Mouse (Mus musculus) gastrocnemius, postnatal 4 days (tissue): Measurements from ENCODE around the gene Nell2. TPM values are rescaled to one million over a fixed set of nuclear protein-coding genes. Genes with fewer than 3 reads are reported as not detected.

Source experiments
- DNase-seq, 2 experiments: peaks; one replicate each; pipeline ENCODE4 v3.0.0; 2021 to 2022; ENCODE audit warnings: low spot score in 2 of 2, mixed read lengths in 2 of 2
- total RNA-seq, 2 experiments: library from RNA; stranded (reverse); gene quantifications; 2 replicates each; pipeline ENCODE4 v1.2.3; 2021

Nell2 gene
- total RNA-seq, 2 experiments from 2014 or later = 0.73 to 1.1 TPM

DNA sequence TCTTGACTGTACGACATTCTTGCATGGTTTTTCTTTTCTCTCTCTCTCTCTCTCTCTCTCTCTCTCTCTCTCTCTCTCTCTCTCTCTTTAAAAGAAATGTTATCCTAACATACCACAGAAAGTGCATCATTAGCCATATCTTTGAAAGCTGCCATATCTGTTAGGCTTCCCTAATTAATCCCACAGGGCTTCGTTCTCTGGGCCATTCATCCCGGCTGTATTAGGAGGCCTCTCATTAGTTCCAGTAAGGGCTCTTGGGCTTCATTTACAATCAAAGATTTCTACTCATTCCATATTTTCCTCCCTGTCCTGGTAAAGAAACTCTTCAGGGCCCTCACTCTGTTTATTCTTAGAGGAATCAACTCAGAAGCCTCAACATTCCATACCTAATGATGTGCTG, 161.9 kb downstream of the Nell2 start:
- no peak for DNase-seq

DNA sequence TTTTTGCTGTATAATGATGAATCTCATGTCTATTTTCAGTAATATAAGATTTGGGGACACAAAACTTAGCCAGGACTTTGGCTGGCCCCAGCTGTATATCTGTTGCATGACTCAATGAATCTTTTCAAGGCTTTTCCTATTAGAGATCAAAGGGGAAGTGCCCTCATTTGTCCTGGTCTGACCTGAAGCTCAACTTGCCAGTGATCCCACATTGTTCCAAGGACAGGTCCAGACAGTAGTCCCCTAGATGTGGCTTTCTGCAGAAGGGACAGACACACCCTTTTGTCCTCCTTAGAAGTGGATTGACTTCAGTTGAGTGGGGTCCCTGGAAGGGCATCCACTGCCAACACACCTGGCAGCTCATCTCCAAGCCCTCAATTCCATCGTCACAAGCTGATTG, 173.6 kb downstream of the Nell2 start:
- DNase-seq = no peak

DNA sequence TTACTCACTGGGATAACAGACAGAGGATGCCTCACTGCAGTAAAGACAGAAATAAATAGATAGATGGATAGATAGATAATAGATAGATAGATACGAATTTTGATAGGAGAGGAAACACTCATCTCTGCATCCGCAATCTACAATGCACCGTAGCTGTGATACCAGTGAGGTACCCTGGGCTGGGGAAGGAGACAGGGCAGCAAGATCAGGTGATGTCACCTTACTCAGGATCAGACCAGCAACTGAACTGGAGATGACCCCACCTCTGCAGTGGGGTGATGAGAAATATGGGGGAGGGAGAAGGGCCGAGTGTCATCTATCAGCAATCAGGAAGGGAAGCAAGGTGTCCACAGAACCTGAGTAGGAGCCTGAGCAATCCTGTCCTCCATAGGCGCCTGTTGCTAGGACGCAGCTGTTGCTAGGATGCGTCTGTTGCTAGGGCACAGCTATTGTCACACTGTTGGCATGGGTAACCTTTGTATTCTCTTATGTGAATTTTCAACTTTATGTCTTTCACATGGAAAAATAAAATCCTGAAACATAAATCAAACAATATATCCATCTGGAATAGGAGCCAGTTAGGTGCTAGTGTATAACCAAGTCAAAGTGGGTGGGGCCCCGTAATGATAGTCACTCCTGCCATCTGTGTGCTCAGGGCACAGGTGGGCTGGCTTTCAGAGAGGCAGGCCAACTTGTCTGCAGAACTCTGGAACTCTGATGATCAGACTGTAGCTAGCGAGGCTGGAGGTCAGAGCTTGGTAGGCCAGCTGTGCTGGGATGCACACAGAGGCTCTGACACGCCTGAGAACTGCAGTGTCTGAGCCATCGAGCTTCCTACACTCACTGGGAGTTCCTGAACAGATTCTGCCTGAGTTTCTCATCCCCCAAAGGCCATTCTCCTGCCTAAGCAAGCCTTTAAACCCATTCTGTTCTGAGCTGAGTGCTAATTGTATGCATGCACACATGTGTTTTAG, 193.7 kb downstream of the Nell2 start:
- DNase-seq = no peak

DNA sequence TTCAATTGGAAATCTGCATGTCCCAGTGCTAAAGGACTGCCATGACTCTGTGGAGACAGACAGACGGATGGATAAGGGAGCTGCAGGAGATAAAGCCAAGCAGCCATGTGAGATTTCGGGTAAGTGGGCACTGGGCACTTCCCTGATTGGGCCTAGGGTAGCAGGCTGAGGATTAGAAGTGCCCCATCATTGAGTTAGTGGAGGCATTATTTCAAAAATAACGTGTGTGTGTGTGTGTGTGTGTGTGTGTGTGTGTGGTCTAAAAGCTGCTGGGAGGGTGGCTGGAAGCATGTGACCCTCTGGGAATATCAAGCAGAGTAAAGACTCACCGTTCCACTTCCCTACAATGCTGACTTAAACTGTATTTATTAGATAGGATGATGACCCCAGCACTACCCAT, 195.1 kb downstream of the Nell2 start:
- DNase-seq = no peak

DNA sequence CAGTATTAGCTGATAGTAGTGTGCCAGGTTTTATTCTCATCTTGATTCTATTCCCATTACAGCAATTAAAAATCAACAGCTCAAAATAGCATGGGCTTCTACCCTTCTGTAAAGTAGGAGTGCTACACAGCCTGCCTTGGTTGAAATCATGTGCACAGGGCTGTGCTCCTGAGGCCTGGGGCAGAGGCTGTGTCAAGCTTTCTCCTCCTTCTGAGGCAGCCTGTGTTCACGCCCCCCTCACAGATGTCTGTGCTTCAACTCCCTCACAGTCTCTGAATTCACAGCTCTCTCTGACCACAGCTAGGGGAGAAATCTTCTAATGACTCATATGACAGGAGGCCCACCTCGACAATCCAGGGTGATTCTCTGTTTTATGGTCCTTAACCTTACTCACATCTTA, 197.4 kb downstream of the Nell2 start:
- DNase-seq = no peak

DNA sequence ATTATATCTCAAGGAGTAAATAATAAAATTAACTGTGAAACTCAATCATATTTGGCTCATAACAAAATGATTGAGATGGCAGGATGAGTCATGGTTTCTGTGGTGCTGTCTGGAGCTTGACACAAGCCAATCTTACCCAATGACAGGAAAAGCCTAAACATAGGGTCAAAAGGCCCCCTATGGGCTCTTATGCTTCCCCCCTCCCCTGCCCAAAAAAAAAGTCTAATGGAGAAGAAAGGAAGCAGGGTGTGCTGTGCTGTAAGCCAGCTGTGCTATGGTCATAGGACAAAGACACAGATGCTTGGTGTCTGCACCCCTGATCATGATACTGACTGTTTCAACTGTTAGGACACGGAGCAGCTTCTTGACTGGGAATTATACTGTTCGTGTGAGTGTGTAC, 205.6 kb downstream of the Nell2 start:
- DNase-seq = no peak

DNA sequence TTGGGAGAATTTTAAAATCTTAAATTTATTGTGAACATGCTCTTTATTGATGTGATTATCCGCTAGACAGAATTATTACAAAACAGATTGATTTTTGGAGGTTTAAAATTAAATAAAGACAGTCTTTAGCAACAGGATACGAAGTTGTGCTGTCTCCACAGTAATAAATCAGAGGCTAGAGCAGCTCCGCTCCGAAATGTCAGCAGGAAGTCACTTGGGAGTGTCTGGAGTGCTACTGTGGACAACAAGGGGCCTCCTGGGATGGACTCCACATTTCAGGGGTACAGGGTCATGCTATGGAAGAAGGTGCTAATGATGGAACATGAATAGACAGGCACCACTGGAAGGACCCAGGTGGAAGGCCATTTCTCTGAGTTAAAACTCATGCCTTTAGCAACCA, 211.7 kb downstream of the Nell2 start:
- DNase-seq = no peak

DNA sequence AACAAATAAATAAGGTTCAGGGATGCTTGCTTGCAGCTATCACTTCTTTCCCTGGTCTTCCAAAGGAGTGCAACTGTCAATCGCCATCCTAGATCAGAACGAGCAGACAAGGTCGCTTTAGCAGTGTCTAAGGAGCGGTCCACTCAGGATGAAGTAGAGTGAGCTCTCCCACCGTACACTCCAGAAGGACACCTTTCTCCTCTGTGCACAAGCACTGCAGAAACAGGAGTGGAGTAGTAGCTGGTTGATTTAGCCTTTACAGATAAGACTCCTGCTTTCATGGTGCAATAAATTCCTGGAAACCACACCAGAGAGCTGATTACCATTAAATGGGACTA, 213.6 kb downstream of the Nell2 start:
- no peak for DNase-seq

DNA sequence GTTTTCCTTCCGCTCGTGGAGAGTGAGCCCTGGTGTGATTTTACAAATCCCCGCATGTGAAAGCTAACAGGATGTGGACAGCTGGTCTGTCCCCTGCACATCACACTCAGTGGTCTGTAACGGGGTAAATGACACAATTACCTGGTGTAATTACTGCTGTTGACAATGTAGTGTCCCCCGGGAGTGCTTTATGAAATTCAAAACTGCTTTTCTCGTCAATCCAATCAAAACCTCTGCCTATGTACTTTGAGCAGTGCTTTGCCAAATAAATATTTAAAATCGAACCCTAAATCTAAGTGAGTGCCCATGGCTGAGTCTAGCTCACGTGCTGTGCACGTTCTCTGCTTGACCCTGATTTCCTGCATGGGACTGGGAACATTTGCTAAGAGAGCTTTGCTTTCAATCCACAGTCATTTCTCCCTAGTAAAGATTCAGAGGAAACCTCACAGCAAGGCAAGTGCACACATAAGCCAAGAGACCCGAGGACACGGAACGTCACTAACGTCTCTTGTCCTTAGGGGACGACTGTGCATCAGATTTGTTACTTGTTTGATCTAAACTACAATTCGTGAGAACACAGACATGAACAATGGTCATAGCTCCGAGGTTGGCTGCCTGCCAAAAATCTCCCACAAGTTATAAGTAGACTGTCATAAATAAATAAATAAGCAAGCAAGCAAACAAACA, 214.1 kb downstream of the Nell2 start:
- DNase-seq = no peak

DNA sequence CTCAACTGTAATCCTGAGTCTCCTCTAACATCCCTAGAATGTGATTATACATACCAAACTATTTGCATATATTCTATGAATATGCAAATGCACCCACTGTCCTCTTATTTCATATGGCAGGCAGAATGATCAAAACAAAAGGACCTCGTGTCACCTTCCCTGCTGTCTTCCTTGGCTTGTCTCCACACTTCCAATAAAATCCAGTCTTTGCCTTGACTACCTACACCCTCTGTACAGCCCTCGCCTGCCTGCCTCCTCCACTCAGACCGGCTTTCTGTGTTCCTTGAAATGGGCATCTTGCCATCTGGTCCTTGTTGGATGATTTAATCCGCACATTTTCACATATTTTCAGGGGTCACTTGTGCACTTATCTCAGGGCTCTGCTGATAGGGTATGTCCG, 215.1 kb downstream of the Nell2 start:
- no peak for DNase-seq

DNA sequence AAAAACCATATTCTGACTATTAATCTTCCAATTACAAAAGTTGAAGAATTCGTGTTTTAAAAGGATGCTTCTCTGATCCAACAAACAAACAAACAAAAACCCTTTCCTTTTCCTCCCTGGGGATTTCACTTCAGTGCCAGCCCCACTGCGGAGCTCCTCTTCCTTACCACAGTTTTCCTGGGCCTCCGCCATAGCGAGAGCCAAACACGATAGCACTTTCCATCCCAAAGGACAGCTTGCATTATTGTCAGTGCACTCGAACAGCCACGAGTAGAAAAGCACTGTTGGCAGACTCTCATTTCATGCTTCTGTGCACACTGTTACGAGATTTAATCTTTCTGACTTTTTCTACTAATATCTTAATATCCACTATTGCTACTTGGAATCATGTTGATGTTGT, 224.3 kb downstream of the Nell2 start:
- no peak for DNase-seq

DNA sequence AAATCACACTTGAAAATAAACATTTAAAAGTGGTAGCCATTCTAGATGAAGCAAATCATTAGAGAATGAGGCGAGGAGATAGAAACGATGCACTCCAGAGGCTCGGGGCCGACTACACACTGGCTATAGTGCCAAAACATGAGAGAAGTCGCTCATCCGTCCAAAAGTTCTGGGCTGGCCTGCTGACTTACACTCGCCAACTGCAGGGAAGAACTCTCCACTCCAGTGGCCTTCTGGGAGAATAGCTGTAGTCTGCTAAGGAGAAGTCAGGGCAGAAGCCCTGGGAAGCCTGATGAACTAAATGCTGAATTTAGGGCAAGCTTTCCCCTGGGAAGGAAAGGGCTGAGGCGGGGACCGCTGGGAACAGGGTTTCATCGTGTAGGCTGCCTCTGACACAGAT, 231.8 kb downstream of the Nell2 start:
- DNase-seq = no peak

DNA sequence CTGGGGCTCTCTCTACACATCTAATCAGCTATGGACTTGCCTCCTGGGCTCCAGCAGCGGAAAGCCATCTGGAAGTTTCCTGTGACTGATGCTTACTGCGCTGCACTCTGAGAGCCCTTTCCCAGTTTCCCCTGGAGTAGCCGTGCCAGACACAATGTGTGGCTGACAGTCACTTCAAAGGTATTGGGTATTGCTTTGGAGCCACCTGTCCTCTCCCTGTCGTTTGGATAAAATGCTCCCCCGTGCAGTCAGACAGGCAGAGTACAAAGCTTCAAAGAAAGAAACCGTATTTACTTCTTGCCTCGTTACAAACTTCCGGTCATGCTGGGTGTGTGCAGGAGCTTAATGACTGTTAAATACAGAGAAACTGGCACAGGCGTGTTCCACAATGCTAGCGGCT, 239.3 kb downstream of the Nell2 start:
- no peak for DNase-seq

DNA sequence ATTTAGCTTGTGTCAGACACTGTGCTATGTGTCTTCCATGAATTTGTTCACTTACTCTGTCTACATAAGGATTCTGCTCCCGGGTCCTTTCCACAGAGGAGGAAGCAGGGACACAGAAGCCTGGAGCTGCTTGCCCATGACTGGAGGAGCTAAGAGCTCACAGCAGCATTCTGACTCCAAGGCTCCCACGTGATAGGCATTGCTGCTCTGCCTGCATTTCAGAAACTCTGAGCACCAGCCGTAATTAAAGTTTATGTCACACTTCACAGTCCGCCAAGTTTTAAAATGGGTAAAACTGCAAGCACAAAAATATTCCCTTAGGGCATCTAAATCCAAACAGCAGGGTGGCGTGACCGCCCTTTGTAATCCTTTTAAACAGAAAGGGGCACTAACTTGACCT, 243.2 kb downstream of the Nell2 start:
- DNase-seq = no peak

DNA sequence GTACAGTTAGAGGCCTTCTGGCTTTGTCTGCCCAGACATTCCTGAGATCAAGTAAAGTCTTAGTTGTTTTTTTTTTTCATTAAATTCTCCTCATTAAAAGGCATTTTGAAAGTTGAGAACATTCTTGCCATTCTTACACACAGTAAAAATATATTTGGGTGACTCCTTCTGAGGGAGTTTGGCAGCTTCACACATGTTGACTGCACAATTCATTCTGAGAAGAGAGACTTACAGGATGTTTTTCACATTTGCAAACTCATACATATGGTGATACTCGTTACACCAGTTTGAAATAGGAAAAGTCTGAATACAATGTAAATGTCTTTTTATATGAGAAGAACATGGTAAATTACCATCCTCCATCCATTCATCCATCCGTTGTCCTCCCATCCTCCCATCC, 247.4 kb downstream of the Nell2 start:
- no peak for DNase-seq

DNA sequence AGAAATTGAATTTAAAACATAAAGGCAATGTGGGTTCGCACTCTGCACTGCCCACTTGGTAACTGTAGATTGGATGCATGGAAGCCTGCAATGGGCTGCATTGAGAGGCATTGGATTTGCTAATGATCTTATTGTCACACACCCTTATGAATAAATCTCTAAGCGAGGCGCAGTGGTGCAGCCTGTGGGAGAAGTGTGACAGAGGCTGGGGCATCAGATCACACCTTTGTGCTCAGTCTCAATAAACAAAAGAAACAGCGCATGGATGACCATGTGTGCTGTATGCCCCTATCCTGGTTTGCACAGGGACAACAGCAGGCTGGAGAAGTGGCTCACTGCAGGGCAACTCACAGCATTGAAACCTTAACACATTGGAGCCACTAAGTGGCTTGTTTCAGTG, 250.4 kb downstream of the Nell2 start:
- no peak for DNase-seq

DNA sequence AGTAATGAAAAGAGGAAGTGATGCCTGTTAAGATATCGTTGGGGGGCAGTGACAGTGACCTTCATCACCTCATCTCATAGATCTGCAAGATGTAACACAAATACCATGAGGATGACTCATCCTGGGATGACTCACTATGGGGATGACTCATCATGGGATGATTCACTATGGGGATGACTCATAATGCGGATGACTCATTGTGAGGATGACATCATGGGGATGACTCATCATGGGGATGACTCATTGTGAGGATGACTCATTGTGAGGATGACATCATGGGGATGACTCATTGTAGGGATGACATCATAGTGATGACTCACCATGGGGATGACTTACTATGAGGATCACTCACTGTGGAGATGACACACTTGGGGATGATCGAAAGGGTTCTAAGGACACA, 251.8 kb downstream of the Nell2 start:
- DNase-seq = no peak

DNA sequence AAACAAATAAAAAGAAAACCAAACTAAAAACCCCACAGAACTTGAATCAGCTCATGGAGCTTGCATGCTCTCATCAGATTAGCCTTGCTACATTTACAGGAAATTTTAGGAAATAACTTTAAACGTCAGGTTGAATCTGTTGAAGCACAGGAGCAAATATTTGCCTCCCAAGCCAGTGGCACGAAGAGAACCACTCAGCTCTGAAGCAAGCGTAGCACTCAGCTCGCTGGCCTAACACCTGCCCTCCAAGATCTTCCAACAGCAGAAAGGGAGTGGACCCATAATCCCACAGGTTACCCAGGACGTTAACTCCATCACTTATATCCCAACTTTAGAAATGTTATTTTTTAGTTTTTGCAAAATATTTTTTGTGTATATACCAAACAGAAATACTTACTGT, 252.8 kb downstream of the Nell2 start:
- DNase-seq = no peak

DNA sequence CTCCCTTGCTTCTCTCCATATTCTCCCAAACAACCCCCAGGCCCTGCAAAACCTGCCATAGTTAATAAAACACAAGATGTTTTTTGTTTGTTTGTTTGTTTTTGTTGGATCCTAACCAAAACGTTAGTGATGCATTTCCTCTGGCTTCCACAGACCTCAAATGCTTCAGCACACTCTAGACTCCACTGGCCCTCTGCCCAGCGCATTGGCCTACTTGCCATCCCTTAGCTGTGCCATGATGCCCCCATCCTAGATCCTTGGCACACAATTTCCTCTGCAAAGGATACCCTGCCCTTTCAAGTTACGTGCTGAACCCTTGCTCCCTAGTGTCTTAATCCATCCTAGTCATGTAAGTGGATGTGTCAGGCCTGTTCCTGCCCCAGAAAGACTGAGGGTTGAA, 255.1 kb downstream of the Nell2 start:
- no peak for DNase-seq

DNA sequence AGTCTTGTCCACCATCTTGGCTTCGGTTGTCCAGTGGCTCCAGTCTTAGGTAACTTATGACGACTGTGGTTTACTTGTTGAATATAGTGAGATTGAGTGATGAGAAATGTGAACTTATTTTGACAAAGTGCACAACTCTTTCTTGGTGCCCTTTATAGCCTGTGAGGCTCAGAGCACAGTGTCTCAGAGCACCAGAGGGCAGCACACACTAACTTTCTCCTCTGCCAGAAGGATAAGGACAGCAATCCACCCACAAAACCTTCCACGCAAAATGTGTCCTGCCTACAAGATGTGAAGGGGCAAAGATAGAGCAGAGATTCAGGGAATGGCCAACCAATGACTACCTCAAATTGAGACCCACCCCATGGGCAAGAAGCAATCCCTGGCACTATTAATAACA, 256.2 kb downstream of the Nell2 start:
- no peak for DNase-seq

DNA sequence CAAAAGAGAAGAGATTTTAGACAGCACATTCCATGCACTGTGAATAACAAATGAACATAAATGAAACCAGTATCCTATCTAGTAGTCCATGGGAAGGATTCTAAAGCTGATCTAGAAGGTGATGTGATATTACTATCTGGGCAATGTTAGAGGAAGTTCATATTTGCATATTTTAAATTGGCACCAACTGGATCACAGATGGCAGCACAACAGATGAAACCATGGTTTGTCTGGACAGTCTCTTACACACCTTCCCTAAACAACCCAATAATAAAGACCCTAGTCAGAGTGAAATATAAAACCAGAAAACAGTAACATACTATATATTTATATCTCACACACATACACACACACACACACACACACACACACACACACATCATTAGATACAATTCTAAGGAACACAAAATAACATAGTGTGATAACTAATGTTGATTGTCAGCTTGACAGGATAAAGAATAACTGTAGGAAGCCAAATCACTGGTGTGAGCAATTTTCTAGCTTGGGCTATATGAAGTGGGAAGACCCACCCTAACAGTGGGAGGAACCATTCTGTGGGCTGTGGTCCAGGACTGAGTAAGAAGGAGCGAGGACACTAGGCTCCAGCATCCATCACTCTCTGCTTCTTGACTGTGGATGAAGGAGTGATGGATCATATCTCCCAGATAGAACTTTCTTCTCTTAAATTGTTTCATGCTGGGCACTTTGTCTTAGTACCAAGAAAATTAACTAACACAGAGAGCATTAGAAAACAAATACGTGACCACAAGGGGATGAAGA, 268.5 kb downstream of the Nell2 start:
- DNase-seq = no peak

DNA sequence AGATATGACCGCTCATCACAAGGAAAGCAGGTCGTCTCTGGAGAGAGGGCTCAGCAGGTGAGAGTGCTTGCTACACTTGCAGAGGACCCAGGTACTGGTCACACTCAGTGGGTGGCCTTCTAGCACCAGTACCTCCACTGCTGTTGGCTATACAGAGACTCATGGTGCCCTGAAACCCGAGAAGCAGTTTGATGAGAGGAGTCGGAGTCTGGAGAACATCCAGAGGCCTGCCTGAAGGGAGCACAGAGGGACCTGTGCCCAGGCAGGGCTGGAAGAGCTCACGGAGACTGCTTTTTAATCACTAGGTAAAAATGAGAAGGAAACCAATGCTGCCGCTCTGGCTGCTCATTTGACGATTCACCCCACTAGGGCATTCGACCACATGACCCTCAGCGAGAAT, 271.2 kb downstream of the Nell2 start:
- DNase-seq = no peak
